Mouse (Mus musculus) spleen, embryonic (tissue): ENCODE measurements around the gene Raver2.
"Not testable (repeated sequence)": the region's sequence is repeated elsewhere in the genome, so short reads cannot be mapped to it uniquely, and the experiment has no call there.

Experiments
- CTCF ChIA-PET: fragments of 350-600 bp; sonication (Branson Sonifier 250); formaldehyde crosslinking; loops from one replicate; lab custom pipeline; 2022; lab: Charles Lee

Gene Raver2

DNA sequence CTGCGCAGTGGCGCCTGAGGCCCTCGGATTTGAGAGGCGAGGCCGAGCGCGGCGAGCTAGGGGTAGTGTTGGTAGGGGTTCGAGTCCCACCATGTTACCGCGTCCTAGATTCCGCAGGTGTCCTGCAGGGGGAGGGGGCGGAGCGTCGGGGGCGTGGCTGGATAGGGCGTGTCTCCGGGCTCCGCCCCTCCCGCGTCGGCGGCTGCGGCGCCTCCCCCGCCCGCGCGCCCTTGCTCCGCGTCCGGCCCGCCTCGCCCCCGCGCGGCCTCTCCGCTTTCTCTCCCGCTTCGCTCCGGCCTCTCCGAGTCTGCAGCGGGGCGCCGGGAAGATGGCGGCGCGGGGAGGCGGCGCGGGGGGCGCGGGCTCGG is at the start of gene Raver2:
Raver2 (plus strand) TSS at position 198 of the 368 bp plus-strand sequence.
- CTCF ChIA-PET: interaction anchor here (0.7 kb wide), 1 partner anchor 129 kb away, joined by 15 read pairs; no protein-coding TSS in a partner anchor

DNA sequence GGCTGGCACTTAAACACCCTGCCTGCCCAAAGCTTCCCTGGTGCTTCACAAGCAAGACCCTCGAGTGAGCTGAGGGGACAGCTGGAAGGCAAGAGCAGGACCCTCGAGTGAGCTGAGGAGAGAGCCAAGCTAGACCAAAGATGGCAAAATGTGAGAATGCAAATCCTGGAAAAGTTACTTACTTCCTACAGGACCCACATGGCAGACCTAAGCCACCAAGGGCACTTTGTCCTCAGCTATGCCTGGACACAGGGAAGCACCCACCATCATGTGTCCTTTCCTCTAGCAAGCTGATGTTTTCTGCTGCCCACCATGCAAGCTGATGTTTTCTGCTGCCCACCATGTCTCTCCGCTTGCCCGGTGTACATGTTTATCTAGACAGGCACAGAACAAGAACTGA is 48.2 kb upstream of the Raver2 start, which contains the start of gene Gm10577:
Gm10577 (minus strand) TSS at position 101 of the 400 bp plus-strand sequence.
- CTCF ChIA-PET: no interaction called here

DNA sequence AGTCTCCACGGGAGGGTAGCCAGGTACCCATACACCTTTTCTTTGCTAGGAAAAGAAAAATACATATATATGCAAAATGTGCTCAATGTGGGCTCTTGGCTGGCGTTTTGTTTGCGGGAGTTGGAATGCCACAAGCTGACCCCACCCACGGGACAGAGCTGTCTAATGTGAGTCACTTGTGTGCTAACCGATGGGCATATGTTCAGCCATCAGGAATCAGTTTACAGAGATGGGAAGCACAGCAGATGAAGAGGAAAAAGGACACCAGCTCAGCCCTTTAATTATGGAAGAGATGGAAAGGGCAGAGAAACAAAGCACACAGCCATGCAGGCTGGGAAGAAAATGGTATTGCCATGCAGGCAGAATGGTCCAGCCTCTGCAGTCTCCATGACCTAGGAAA is 42.2 kb upstream of the Raver2 start:
- CTCF ChIA-PET: no interaction called here

DNA sequence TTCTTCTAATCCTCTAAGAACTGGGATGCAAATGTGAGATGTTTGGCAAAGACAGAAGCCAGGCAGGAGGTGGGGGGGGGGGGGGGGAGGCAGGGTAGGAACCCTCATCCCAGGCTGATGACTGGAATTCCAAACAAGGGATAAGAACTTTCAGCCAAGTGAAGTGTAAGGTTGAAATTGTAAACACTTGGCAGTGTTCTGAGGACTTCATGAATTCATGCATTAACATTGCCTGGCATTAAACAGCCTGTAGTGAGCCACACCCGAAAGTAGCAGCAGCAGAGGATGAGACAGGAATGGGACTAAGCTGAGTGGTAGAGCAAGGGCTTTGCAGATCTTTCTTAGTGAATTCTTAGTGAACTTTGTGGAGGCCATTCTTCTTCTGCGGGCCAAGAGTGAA is 41.8 kb upstream of the Raver2 start:
- CTCF ChIA-PET: no interaction called here

DNA sequence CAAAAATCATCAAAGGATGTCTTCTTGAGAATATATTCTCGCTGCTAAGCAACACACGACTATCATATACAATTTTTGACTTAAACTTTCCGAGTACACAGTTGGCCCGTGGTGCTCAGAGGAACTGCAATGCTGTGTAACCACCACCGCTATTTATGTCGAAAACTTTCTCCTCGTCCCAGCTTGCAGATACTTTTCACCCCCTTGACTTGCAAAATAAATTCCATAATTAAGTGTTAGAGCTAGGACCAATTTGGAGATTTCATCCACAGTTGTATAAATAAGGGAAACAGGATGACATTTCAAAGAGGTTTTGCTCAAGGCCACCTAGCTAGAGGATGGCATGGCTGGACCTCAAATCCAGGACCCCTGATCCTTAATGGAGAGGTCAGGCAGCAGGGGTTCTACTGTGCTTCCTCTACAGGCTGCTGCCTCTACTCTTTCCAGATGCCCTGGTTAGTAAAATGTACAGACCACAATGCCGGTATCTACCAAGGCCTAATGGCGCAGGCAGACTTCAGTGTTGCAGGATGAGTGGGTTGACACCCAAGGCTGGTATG is 40.9 kb upstream of the Raver2 start:
- CTCF ChIA-PET: no interaction called here

DNA sequence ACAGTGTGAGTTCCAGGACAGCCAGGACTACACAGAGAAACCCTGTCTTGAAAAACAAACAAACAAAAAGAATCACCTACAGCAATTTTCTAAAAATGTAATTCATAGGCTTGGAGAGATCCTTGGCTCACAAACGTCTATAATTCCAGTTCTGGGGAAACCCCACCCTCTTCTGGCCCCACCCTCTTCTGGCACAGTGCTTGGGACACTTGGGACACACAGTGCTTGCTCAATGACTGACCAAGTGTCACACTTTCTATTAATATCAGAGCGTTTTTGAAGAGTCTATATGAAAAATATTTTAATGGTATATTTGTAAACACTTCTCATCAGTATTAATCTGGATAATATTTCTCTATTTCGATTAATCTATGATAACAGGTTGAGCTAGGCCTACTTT is 35.7 kb upstream of the Raver2 start:
- CTCF ChIA-PET: no interaction called here

DNA sequence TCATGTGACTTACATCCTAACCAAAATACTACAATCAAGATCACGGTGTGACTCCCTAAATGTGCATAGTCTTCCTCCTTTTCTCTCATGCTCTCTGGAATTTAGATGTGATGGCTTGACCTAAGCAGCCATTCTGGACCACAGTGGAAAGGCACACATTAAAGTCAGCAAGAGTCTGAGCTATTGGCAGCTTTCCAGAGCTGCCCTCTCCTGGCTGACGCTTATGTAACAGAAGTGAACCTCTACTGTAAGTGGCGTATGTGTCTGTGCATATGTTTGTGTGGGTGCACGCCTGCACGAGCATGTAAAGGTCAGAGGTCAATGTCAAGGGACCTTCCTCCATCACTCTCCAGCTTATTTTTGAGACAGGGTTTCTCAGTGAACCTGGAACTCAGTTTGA is 33.7 kb upstream of the Raver2 start:
- CTCF ChIA-PET: no interaction called here

DNA sequence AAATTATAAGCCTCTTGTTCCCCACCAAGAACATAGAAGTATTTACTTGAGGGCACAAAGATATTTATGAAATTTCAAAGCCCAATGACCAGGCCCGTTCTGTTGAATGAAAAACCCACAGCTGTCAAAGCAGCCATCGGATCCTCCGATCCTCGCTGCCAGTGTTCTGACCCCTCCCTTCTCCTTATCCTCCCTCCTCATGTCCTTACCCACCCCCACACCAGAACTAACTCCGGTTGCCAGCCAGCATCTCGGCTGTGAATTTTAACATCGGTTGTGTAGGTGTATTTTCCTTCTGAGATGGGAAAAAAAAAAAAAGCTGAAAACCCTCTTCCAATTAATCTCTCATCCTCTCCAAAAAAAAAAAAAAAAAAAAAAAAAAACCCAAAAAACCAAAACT is 31.6 kb upstream of the Raver2 start:
- CTCF ChIA-PET: no interaction called here

DNA sequence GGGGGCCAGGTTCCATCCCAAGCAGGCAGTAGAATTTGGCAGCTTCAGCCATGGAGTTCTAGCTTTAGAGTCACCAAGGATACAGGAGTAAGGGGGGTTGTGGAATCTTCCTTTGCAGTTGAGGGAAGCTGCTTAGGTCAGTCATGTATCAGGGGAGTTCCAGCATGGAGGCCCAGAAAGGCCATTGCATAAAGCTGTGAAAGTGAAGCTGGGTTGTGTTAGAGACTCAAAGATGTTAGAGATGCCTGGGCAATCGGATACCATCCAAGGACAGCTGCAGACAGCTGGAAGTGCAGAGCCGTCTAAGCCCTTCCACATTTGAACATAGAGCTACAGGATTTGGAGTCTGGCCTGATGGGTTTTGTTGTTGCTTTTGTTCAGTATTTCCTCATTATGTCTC is 25.1 kb upstream of the Raver2 start:
- CTCF ChIA-PET: no interaction called here

DNA sequence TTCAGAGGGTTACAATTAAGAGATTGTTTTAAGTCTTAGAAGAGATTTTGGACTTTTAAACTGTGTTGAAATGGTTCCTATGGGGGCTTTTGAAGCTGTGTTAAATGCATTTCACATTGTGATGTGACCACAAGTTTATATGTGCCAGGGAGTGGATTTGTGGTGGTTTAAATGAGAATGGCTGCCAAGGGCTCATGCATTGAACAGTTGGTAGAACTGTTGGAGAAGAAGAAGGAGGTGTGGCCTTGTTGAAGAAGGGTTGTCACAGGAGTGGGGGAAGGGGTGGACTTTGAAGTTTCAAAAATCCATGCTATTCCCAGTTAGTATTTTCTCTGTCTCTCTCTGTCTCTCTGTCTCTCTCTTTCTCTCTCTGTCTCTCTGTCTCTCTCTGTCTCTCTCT is 24.6 kb upstream of the Raver2 start:
- CTCF ChIA-PET: no interaction called here

DNA sequence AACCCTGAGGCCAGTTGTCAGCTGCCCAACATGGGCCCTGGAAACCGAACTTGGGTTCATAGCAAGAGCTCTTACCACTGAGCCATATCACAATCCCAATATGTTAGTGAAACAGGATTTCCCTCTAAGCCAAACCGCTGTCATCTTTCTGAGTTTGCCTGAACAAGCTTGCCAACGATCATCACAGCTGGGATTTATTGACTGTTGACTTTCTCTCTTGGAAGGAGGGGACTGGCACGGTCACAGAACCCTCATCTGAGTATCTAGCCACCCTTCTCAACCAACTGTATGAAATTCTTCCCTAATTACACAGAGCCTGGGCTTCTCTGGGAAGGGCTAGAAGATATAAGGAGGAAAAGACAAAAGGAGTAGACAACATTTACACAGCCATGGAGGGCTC is 22.2 kb upstream of the Raver2 start:
- CTCF ChIA-PET: no interaction called here

DNA sequence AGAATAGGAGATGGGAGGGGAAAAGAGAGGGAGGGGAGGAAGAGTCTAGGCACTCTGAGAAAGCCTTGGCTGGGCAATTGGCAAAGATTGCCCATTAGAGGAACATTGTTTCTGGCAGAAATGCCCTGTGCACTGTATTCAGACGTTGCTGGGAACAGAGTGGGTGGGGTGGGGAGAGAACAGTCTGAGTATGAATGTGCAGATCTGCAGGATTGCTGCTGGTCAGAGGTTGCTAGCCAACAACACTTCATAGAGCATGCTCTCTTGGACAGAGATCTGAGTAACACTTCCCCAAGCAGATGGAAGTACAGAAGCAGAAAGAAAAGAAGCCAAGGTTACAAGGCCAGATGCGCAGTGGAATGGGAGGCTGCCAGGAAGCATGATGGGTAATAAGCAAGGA is 6.6 kb upstream of the Raver2 start:
- CTCF ChIA-PET: no interaction called here

DNA sequence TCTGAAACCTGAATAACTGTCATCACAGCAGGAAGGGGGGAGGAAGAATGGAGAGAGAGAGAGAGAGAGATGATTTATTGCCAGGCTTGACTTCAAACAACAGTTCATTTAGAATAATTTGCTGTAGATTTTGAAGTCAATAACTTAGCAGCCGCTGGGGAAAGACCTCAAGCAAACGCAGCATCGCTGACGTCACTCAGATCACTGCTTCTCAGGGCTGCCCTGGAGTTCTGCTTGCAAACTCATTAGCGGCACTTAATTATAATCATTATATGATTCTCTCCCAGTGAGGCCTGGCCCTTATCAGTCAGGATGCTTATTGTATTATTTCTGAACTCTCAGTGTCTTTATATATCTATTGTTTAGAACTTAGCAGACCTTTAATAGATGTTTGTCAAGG is 2.4 kb upstream of the Raver2 start:
- CTCF ChIA-PET: interaction anchor here (0.7 kb wide), 1 partner anchor 13 kb away, joined by 5 read pairs; no protein-coding TSS in a partner anchor

DNA sequence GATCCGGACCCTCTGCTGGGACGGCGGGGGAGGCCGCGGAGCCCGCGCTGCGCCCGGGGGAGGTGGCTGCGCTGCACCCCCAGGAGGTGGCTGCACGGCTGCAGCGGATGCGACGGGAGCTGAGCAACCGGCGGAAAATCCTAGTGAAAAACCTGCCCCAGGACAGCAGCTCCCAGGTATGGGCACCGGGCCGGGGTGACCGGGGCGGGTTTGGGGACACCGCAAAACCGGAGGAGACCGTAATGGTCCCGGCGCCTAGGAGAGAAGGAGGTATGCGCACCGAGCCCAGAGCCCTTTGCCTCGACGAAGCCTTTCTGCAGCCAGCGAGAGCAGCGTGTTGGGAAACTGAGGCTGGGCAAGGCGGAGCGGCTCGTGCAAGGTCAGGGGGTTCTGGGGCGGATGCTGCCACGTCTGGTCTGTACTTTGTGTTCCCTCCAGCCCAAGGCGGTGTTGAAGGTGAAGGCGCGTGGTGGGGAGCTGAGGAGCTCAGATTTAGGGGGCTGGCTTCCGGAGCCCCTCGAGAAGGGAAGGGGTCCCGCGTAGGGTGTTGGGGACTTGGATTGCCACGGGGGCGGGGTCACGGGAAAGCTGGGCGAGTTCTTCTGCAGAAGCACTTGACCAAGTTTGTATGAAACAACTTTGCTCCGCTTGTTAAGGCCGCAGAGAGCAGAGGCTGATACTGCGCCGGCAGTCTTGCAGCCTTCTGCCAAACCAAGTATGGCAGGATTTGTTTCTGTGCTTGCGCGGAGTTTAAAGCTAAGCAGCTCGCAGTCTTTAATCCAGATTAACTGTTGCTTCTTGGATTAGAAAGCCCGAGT is 580 bp downstream of the Raver2 start:
- CTCF ChIA-PET: no interaction called here

DNA sequence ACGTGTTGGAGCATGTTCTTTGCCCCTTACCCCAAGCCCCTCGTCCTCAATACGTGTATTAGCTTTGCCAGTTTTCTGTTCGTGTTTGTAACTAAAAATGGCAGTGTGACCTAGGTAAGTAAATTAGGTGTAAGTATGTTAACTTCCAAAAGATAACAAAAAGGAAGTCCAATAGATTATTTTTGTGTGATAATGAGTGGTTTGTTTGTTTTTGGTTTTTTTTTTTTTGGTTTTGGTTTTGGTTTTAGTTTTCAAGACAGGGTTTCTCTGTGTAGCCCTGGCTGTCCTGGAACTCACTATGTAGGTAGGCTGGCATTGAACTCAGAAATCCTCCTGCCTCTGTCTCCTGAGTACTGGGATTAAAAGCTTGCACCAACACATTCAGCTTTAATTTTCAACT is 2.8 kb downstream of the Raver2 start:
- CTCF ChIA-PET: no interaction called here

DNA sequence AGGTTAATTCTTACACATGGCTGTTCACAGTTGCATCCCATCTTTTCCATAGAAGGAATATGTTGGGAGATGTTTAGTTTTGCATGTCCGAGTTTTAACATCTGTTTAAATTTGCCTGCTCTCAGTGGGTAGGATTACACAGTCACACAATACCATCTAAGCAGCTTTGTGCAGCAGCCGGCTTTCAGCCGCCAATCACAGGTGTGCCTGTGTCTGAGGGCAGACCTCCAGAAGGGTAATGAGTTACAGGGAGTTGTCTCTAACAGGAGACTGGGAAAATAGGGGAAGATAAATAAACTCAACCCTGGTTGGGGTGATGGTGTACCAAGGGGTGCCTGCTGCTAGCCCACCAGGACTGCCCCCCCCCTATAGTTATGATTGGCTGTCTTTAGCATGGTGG is 7.6 kb downstream of the Raver2 start:
- CTCF ChIA-PET: no interaction called here

DNA sequence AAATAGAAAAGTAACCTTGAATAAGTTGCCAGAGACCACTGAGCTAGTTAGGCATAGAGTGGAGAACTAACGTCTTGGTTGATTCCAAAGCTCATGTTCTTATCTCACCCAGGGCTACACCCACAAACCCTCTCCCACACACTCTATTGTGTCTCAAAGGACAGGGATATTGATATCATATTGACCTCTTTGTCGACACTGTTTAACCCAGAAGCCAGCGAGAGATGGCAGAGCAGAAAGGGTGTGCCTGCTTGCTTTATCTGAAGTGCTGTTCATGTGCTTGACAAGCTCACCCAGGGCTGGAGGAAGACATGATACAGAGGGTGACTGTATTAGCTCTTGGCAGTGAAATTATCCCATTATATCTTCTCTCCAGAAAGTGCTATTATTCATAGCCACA is 11.2 kb downstream of the Raver2 start:
- CTCF ChIA-PET: no interaction called here

DNA sequence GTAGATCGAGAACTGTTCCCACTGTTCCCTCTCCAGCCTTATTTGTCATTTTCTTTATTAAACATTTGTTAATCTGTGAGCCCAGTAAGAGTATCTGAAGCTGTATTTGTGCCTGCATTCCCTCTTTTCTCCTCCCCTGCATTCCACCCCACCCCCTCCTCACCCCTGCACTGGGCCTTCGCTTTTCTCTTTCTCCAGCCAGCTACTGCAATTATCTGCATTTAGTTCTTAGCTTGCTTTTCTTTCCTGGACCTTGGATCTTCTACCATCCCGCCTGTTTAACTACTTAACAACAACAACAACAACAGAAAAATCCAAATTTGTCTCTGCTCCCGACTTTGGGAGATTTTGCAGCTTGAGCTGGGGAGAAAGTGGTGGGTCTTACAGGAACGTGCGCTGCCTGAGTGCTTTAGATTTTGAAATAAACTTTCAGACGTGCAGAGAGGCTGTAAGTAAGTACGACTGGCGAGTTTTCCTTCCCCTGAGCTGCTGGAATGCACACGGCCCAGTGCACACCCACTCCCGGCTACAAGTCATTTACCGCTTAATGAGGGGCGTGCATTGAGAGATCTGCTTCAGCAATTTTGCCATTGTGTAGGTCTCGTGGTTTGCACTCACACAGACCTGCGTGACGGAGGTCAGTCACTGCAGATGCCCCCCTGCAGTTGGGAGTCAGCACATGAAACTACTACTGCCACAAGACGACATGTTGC is 13.5 kb downstream of the Raver2 start:
- CTCF ChIA-PET: no interaction called here

DNA sequence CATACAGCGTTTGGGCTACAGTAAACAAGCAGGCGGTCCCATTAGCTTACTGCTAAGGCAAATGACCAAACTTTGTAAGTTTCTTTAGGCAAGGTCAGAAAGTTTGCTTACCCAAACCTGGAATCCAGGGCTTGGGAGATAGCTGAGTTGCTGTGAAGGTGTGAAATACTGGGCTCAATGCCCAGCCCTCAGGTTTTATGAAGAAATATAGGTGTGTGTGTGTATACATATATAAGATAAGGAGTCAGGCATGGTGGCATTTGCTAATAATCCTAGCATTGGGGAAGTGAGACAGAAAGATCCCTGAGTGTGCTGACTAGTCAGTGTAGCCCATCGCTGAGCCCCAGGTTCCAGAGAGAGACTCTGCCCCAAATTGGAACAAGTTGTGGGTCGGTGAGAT is 16.1 kb downstream of the Raver2 start:
- CTCF ChIA-PET: no interaction called here

DNA sequence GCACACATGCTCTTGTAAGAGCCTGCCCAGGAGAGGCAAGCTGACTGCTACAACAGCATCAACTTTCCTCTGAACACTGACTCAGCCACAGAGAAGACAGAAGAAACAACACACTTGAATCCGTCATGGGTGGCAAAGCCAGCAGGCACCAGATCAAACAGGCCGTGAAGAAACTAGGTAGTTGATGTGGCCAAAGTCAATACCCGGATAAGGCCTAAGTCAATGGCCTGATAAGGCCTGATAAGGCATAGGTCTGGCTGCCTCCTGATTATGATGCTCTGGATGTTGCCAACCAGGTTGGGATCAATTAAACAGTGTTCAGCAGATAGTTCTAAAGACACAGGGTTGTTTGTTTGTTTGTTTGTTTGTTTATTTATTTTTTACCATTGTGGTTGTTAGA is 17.3 kb downstream of the Raver2 start:
- CTCF ChIA-PET: no interaction called here

DNA sequence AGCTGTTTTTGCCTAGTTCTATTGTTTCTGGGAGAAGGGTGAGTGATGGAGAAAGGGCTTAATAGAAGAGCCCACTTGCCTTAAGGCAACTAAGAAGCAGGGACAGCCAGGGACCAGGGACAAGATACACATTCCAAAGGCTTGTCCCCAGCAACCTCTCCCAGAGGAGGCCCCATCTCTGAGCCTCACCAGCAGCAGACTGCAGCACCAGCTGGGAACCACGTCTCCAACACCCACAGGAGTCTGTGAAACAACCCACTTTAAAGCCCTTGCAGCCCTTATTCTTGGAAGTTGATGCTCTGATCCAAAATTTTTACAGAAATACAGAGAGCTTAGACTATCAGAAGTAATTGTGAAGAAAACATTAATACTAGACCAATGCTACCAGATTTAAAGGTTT is 18.9 kb downstream of the Raver2 start:
- CTCF ChIA-PET: no interaction called here

DNA sequence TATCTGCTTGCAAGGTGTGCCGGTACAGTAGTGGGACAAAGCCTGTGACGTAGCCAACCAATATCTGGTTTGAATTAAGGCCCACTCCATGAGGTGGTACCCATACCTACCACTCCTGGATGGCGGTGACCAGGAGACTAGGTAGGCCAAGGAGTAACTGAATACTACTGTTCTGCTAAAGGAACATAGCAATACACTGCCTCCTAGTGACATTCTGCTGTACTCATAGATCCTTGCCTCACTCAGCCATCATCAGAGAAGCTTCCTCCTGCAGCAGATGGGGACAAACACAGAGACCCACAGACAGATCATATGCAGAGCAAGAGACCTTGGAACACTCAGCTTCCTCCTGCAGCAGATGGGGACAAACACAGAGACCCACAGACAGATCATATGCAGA is 21.8 kb downstream of the Raver2 start:
- CTCF ChIA-PET: not testable (repeated sequence)

DNA sequence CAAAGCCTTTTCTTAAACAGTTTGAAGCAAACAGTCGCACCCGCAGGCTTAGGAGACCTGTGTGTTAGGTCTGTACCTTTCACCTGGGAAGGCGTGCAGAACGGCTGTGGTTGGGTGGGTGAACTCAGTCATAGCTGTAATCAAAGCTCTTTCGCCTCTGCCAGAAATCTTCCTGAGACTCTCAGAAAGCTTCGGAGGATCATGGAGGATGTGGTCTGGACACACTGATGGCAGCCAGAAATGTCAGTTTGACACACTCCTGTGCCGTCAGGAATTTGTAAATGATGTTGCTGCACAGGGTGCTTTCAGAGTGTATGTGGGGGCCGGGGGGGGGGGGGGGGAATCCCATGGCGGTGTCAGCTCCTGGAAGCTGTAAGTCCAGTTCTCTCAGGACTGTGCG is 24.5 kb downstream of the Raver2 start:
- CTCF ChIA-PET: no interaction called here
